Mouse (Mus musculus) leukemia stem cell, adult 10-12 weeks (primary cell): Measurements from ENCODE around the gene Ganab. TPM values are rescaled to one million over a fixed set of nuclear protein-coding genes. Genes with fewer than 3 reads are reported as not detected.

Source experiments
- polyA plus RNA-seq: library from polyadenylated mRNA; stranded (reverse); fragments of >175 nt; gene quantifications from 2 replicates; pipeline ENCODE4 v1.2.3, GENCODE M21; 2012; ENCODE audit warnings: low replicate concordance

Gene Ganab
- 35.8 and 36.8 TPM in 2 replicates for polyA plus RNA-seq

GRCm38 (mm10) chr19:8897865-8898495 is at the start of gene Ganab:
Gene Ganab (plus strand): TSS chr19:8898071.

DNA sequence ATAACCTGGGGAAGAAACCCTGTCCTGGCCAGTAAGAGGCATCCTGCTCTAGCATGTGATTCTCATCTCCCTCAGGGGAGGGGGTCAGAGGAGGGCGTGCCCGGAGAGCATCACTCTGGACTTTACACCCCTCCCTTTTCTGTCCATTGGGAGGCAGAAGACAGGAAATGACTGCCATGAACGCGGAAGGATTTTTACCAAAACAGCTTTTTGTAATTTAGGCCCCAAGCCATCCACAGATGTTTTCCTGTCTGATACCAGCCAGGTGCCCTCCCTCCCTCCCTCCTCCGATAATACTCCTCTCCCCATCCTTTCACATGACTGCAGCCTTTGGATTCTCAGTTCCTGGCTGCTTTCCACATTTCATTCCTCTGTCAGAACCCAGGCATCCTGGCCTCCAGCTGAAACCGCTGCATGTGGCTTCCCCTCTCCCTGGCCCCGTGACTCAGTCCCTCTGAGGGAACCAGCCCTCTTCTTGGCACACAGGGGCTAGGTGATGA is 47.4 kb upstream of the Ganab start, which contains the start of gene Lrrn4cl:
Lrrn4cl (plus strand) TSS at position 367 of the 500 bp plus-strand sequence.

GRCm38 (mm10) chr19:8871267-8872186 is 26.3 kb upstream of the Ganab start, which contains the start of gene Ubxn1:
Gene Ubxn1 (plus strand): TSS chr19:8871496.

DNA sequence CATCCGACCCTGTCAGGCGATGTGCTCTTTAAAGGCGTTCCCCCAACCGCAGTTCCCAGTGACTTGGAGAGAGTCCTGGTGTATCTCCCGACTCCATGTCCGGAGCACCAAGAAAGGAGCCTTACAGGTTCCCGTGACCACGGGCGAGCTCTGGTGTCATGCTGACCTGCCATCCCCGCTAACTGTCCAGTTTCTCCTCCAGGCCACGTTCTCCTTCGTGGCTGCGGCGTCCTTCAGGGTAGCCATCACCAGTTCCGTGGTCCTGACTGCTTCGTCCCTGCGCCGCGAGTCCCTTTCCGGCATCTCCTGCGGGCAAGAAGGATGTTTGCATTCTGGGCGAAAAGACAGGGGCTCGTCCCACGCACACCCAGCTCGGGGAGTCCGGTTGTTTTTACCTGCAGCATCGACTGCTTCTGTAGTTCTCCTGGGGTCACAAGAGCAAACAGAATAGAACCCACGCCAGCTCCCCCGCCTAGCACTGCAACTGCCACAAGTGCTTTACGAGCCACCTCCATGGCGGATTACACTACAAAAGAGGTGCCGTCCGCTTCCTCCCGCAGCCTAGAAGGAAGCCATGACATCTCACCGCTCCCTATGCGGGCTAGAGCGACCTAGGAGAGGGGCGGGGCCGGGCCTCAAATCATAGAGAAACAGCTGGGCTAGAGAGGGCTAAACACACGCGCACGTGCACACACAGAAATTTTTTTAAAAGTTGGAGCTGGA is 17.4 kb upstream of the Ganab start, which contains the start of gene Uqcc3:
Uqcc3 (minus strand) TSS at position 613 of the 723 bp plus-strand sequence.

DNA sequence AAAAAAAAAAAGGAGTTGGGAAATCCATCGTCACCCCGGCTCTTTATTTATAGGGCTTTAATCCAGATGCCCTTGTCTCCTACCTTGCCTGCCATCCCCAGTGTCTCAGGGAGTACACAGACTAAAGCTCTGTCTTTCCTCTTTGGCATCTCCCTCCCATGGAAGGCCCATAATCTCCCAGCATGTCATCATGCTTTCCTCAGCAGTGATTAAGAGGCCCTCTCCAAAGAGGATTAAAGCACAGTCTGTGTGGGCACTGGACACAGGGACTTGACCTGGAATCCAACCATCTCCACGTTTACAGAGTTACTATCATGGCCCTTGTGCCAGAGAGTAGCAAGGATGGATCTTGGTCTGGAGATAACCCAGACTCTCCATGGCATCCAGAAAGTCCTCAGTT is 14.3 kb upstream of the Ganab start, which contains the start of the genes Lbhd1 and Gm49403:
Lbhd1 (plus strand) TSS at position 117 of the 400 bp plus-strand sequence.
Gm49403 (plus strand) TSS at position 315 of the 400 bp plus-strand sequence.

GRCm38 (mm10) chr19:8888511-8889385 is 9.1 kb upstream of the Ganab start, which contains the start of the genes 1810009A15Rik and Gm49416:
Gene 1810009A15Rik (plus strand): TSS chr19:8888853.
Gene Gm49416 (plus strand): TSS chr19:8888926.

GRCm38 (mm10) chr19:8892829-8893766 is 4.8 kb upstream of the Ganab start, which contains the start of gene Ints5:
Gene Ints5 (plus strand): TSS chr19:8893005.

DNA sequence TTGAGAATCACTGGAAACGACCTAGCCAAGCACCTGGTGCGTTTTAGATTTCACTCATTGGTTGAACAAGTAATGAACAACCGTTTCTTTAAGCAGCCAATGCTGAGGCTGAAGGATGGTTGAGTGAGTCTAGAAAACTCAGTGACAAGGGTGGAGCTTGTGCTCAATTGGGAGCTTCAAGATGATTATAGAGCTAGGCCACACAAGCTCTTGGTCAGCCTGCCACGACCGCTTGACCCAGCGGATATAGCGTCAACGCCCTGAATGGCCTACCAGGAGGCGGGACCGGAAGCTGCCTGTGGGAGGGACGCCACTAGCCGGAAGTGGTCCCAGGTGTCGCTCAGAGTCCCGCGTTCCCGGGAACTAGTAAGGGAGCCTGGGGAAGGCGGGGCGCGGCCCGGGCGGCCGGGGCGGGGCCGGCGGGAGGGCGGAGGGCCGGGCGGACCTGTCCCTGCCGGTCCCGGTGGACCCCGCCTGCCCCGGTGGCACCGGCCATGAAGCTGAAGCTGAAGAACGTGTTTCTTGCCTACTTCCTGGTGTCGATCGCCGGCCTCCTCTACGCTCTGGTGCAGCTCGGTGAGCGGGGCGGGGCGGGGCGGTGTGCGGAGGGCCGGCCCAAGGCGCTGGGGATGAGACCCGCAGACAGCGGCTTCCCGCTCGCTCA is 22.3 kb downstream of the Ganab start, which contains the start of gene B3gat3:
B3gat3 (plus strand) TSS at position 302 of the 664 bp plus-strand sequence.

GRCm38 (mm10) chr19:8929224-8930088 is 31.6 kb downstream of the Ganab start, which contains the start of the genes Rom1 and Eml3:
Gene Rom1 (minus strand): TSS chr19:8929356.
Gene Eml3 (plus strand): TSS chr19:8929552.

DNA sequence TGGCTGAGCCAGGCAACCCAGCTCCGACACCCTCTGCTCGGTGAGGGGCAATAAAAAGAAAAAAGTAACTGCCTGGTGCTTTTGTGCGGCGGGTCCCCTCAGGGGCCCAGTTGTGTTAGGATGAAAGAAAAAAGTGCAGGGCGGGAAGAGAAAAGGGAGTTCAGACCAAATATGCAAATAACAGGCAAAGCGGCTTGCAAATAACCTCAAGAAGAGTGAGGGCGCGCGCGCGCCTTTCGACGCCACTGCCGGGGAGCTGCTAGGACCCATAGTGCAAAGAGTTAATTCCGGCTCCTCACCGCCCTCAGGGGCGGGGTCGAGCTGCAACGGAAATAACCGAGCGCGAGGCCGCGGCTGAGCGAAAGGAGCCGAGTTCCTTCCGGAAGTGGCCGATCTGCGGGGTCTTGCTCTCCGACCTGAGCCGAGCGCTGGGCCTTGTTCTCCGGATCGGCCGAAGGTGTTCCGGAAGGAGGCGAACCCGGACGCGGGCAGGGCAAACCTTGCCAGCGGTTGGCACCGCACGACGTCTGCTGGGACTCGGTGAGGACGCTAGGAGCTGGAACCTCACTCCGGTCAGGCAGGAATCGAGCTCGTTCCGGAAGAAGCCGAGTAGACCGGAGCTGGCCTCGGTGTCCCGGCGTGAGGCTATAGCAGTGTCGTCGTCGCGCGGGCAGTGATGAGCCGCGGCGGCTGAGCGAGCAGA is 43.8 kb downstream of the Ganab start, which contains the start of gene Mta2:
Mta2 (plus strand) TSS at position 361 of the 703 bp plus-strand sequence.

GRCm38 (mm10) chr19:8953135-8954039 is 55.5 kb downstream of the Ganab start, which contains the start of gene Tut1:
Gene Tut1 (plus strand): TSS chr19:8953847.

Other genes with a start within 250 kb of the Ganab start
- gene Chrm1, start 234.3 kb upstream of the Ganab start, polyA plus RNA-seq = not detected in 2 replicates
- gene Slc3a2, start 174.7 kb upstream of the Ganab start, polyA plus RNA-seq = 129 and 167 TPM in 2 replicates
- 21.6 and 29.2 TPM in 2 replicates for gene Wdr74, start 162.2 kb upstream of the Ganab start, polyA plus RNA-seq
- not detected in 2 replicates for gene 1700092M07Rik, start 157.4 kb upstream of the Ganab start, polyA plus RNA-seq
- 17.5 and 22.6 TPM in 2 replicates for gene Stx5a, start 156.7 kb upstream of the Ganab start, polyA plus RNA-seq
- gene Nxf1, start 141.0 kb upstream of the Ganab start, polyA plus RNA-seq = 39.0 and 42.9 TPM in 2 replicates
- 69.6 and 147 TPM in 2 replicates for gene Tmem223, start 127.1 kb upstream of the Ganab start, polyA plus RNA-seq
- 19.3 and 85.5 TPM in 2 replicates for gene Tmem179b, start 123.6 kb upstream of the Ganab start, polyA plus RNA-seq
- gene Taf6l, start 111.7 kb upstream of the Ganab start, polyA plus RNA-seq = 47.7 and 56.1 TPM in 2 replicates
- gene Polr2g, start 99.5 kb upstream of the Ganab start, polyA plus RNA-seq = 4.5 and 17.9 TPM in 2 replicates
- 0.39 and 2.0 TPM in 2 replicates for gene Zbtb3, start 95.5 kb upstream of the Ganab start, polyA plus RNA-seq
- gene Ttc9c, start 78.7 kb upstream of the Ganab start, polyA plus RNA-seq = 4.0 and 4.6 TPM in 2 replicates
- gene Hnrnpul2, start 78.1 kb upstream of the Ganab start, polyA plus RNA-seq = 59.4 and 120 TPM in 2 replicates
- gene AC129217.1, start 68.3 kb upstream of the Ganab start, polyA plus RNA-seq = 40.3 and 101 TPM in 2 replicates
- gene Bscl2, start 60.6 kb upstream of the Ganab start, polyA plus RNA-seq = 36.5 and 111 TPM in 2 replicates
- gene Gng3, start 58.9 kb upstream of the Ganab start, polyA plus RNA-seq = not detected in 2 replicates
- 0.09 and 0.24 TPM in 2 replicates for gene Lrrn4cl, start 47.3 kb upstream of the Ganab start, polyA plus RNA-seq
- gene Ubxn1, start 26.6 kb upstream of the Ganab start, polyA plus RNA-seq = 78.0 and 79.9 TPM in 2 replicates
- gene Uqcc3, start 17.1 kb upstream of the Ganab start, polyA plus RNA-seq = 10.7 and 29.9 TPM in 2 replicates
- 1.7 TPM in 1 of 2 replicates, not detected in the other for gene Lbhd1, start 14.3 kb upstream of the Ganab start, polyA plus RNA-seq
- not detected in 2 replicates for gene Gm49403, start 14.1 kb upstream of the Ganab start, polyA plus RNA-seq
- 12.1 and 24.9 TPM in 2 replicates for gene 1810009A15Rik, start 9.2 kb upstream of the Ganab start, polyA plus RNA-seq
- 0.92 and 16.1 TPM in 2 replicates for gene Gm49416, start 9.1 kb upstream of the Ganab start, polyA plus RNA-seq
- gene Ints5, start 5.1 kb upstream of the Ganab start, polyA plus RNA-seq = 35.0 and 93.2 TPM in 2 replicates
- 110 and 144 TPM in 2 replicates for gene B3gat3, start 22.3 kb downstream of the Ganab start, polyA plus RNA-seq
- 28.2 and 31.8 TPM in 2 replicates for gene Rom1, start 31.3 kb downstream of the Ganab start, polyA plus RNA-seq
- 92.9 and 101 TPM in 2 replicates for gene Eml3, start 31.5 kb downstream of the Ganab start, polyA plus RNA-seq
- 33.6 and 60.7 TPM in 2 replicates for gene Mta2, start 43.8 kb downstream of the Ganab start, polyA plus RNA-seq
- 41.2 and 58.4 TPM in 2 replicates for gene Tut1, start 55.8 kb downstream of the Ganab start, polyA plus RNA-seq
- 34.0 and 130 TPM in 2 replicates for gene Eef1g, start 69.0 kb downstream of the Ganab start, polyA plus RNA-seq
- 6.4 and 8.8 TPM in 2 replicates for gene Ahnak, start 91.2 kb downstream of the Ganab start, polyA plus RNA-seq
- gene Scgb1a1, start 189.9 kb downstream of the Ganab start, polyA plus RNA-seq = not detected in 2 replicates
- 25.5 and 77.5 TPM in 2 replicates for gene Asrgl1, start 237.6 kb downstream of the Ganab start, polyA plus RNA-seq